Mouse (Mus musculus): ENCODE measurements around the gene Slc48a1.

DNA sequence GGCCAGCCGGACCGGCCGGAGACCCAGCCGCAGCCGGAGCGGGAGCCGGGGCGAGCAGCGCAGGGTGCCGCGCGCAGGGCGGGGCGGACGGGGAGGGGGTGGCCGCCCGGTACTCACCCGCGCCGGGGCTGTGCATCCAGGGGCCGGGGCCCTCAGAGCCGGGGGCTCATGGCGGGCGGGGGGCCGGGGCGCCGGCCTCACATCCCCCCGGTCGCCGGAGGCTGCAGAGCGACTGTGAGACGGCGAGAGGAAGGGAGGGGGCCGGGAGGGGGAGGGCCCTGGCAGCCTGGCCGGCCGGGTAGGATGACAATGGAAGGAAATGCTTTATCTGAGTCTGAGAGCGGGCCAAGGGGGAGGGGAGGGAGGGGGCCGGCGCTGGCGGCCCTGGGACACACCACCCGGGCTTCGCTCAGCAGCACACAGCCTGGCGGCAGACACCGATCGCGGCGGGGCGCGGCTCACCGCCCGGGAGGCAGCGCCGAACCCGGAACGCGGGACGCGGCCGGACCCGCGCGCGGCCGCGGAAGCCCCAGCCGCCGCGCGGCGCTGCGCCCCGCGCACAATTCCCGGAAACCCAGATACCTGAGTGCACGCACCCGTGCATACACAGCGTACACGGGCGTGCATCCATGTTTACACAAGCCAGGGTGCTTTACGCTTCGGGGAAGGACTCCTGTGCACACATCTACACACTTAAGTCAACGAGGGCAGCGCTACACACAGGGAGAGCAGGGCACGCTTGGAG, 53.1 kb downstream of the Slc48a1 start:
- no peak for TF ChIP-seq CTCF (IDR thresholded peaks at IDR 0.05; ENCODE audit: extremely low read depth, insufficient read depth, insufficient read length, insufficient replicate concordance)
- TF ChIP-seq POLR2A (IDR thresholded peaks at IDR 0.05; ENCODE audit: low read depth, low read length) = peak; percentile 53
